Mouse (Mus musculus) E14TG2a.4 (cell line): ENCODE measurements at regions not wholly inside any gene's neighbourhood (a gene's known extent, or its start where the extent isn't known, plus 50 kb on each side); places are given as distances from the start of the nearest gene placed in this dataset.

ENCODE experiments used
- CTCF ChIP-seq: conservative IDR thresholded peaks from 2 replicates; pipeline ENCODE4 v1.5.1; 2014; ENCODE audit warnings: low read length
- NANOG ChIP-seq: IDR thresholded peaks from 2 replicates; pipeline ENCODE4 v1.6.1; 2014; ENCODE audit warnings: borderline replicate concordance, low read length, mixed read lengths

DNA sequence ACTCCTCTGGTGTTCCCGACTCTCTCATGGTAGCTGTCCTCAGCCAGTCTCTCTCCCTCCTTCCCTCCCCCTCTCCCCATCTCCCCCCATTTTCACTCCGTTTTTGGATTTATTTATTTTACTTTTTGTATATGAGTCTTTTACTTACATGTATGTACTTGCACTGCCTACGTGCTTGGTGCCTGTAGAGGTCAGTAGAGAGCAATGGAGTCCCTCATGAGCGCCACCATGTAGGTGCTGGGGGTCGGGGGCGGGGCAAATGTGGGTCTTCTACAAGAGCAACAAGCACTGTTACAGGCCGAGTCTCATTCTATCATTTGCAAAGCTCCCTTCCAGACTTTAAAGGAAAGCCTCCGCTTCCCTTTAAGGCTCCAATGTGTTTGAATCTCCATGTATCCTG lies 78.3 kb upstream of the Man2a1 start:
- TF ChIP-seq CTCF (peak; percentile 72), NANOG (no peak)
